Mouse (Mus musculus): ENCODE measurements at regions not wholly inside any gene's neighbourhood (a gene's known extent, or its start where the extent isn't known, plus 50 kb on each side); places are given as distances from the start of the nearest gene placed in this dataset.
A peak's percentile ranks its signal among the peaks of the same experiment; 100 is the strongest.
"Not testable (repeated sequence)": the region's sequence is repeated elsewhere in the genome, so short reads cannot be mapped to it uniquely, and the experiment has no call there.

DNA sequence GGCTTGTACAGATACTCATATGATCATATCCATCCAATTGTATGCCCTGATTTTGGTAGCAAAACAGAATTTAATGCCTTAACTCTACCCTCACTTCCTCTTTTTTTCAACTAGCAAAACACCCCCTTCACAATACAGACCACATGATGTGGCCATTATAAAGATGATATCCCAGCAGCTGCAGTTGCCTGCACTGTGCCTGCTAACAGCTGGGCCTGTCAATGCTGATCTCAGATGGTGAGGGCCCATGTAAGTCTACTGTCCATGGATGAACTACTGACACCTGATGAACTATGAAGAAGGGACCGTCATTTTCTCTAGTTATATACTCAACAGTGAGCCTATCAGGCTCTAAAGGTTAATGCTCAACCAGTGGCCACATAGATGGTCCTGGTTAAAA, 191.8 kb upstream of the Fmr1 start:
- no peaks in the 10 kb centered on the region for H3K4me1 ChIP-seq
- H3K4me2 ChIP-seq = no peak overlapping the region
- H3K27ac ChIP-seq = no peak overlapping the region
- H3K4me3 ChIP-seq = no peak overlapping the region
- ATAC-seq = no peak
- H3K9ac ChIP-seq = no peak overlapping the region
- H3K36me3 ChIP-seq (ENCODE audit: poor library complexity, severe bottlenecking) = no peaks in the 10 kb centered on the region
- 94% methylated on average over 1 of the region's 1 CpGs for WGBS
- H3K9me3 ChIP-seq (replicated peaks) = no peaks in the 10 kb centered on the region
- H3K27me3 ChIP-seq = no peaks in the 10 kb centered on the region

DNA sequence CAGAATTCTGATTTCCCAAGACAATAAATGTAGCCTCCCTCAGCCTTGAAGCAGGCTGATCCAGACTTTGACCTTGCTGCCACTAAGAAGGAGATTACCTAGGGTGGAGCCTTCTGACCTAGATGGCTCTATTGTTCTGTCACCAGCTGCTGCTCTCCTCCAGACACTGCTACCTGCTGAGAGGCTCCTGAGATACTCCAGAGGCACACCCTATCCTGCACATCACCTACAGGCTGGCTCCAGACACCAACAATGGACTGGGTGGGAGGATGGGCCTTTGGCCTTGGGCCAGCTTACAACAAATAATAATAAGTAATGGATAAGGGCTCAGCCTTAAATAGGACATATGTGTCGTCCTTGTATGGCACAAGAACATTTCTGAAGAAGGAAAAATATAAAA, 186.3 kb upstream of the Fmr1 start:
- not testable (repeated sequence) for ATAC-seq; H3K9ac ChIP-seq; H3K4me1 ChIP-seq; H3K4me2 ChIP-seq; H3K4me3 ChIP-seq; H3K9me3 ChIP-seq (replicated peaks); H3K27me3 ChIP-seq; H3K27ac ChIP-seq; H3K36me3 ChIP-seq (ENCODE audit: poor library complexity, severe bottlenecking)
- WGBS = 60% methylated on average over 1 of the region's 1 CpGs

DNA sequence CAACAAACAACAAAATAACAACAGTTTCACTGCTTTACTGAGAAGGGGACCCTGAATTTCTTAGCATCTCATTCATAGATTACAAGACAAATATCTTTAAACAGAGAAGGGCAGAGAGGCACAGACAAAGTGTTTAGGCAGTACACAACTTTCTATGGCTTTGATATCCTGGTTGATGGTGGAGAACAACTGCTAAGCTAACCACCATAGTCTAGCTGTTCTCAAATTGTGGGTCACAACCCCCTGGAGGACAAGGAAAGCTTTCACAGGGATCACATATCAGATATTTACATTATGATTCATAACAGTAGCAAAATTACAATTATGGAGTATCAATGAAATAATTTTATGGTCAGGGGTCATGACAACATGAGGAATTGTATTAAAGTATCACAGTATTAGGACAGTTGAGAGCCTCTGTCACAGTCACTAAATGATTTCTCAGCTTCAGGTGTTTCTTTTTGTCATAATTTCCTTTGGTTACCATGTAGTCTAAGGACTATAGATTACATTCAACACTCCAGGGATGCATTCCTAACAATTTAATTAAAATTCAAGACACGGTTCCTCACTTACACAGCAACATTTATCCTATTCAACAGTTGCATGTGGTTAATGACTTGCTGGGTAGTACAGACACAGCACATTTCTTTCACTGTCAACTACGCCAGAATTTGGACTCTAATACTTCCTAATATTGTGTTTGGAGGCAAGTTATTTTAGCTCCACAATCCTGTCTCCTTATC, 183.8 kb upstream of the Fmr1 start:
- peak; percentile 48; the same call in 1 of the 2 replicates for ATAC-seq
- Histone ChIP-seq H3K36me3 (ENCODE audit: poor library complexity, severe bottlenecking) (no peaks in the 10 kb centered on the region), H3K4me3 (no peak overlapping the region), H3K27ac (no peak overlapping the region), H3K9ac (no peak overlapping the region), H3K9me3 (replicated peaks) (no peaks in the 10 kb centered on the region), H3K4me1 (no peaks in the 10 kb centered on the region), H3K4me2 (no peak overlapping the region), H3K27me3 (no peaks in the 10 kb centered on the region)
- 51% methylated on average over 2 of the region's 2 CpGs for WGBS

DNA sequence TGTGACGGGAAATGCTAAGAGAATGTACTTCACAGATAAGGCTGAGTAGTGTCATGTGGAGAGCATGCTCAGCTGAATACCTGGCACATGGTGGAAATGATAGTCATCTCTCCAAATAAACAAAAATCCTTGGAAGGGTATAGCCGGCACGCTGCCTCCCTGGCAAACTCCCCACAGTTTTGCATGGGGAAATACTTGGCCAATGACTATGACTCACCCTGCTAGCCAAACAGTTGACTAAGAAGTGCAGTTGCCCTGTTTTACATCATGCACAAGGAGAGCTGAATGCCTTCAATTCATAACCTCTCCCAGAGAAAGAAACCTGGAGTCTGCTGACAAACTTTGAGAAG, 183.2 kb upstream of the Fmr1 start:
- H3K4me2 ChIP-seq = no peak overlapping the region
- no peaks in the 10 kb centered on the region for H3K36me3 ChIP-seq (ENCODE audit: poor library complexity, severe bottlenecking)
- H3K27ac ChIP-seq = no peak overlapping the region
- WGBS = 68% methylated on average over 3 of the region's 3 CpGs
- no peaks in the 10 kb centered on the region for H3K27me3 ChIP-seq
- H3K4me3 ChIP-seq = no peak overlapping the region
- H3K9ac ChIP-seq = no peak overlapping the region
- peak; percentile 55; the same call in 1 of the 2 replicates for ATAC-seq
- H3K9me3 ChIP-seq (replicated peaks) = no peaks in the 10 kb centered on the region
- no peaks in the 10 kb centered on the region for H3K4me1 ChIP-seq

DNA sequence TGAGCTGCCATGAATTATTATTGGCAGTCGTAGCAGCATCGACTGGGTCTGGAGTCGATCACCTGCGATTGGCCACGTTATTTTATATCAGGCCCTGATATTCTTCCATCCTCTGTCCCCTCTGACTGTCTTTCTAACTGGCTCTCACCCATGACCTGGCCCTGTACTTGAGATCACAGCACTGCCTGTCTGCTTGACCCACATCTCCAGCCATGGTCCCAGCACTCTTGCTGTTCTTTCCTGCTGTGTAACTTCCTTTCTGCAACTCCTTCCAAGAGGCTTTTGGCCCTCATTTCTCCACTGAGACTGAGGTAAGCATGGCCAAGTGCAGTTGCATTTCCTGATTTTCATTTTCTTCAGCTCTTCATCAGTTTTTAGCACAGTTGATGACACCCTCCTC, 182.6 kb upstream of the Fmr1 start:
- H3K36me3 ChIP-seq (ENCODE audit: poor library complexity, severe bottlenecking) = no peaks in the 10 kb centered on the region
- no peaks in the 10 kb centered on the region for H3K27me3 ChIP-seq
- H3K4me3 ChIP-seq = no peak overlapping the region
- H3K27ac ChIP-seq = no peak overlapping the region
- 87% methylated on average over 5 of the region's 5 CpGs for WGBS
- no peak for ATAC-seq
- H3K4me1 ChIP-seq = no peaks in the 10 kb centered on the region
- no peak overlapping the region for H3K4me2 ChIP-seq
- H3K9ac ChIP-seq = no peak overlapping the region
- H3K9me3 ChIP-seq (replicated peaks) = no peaks in the 10 kb centered on the region

DNA sequence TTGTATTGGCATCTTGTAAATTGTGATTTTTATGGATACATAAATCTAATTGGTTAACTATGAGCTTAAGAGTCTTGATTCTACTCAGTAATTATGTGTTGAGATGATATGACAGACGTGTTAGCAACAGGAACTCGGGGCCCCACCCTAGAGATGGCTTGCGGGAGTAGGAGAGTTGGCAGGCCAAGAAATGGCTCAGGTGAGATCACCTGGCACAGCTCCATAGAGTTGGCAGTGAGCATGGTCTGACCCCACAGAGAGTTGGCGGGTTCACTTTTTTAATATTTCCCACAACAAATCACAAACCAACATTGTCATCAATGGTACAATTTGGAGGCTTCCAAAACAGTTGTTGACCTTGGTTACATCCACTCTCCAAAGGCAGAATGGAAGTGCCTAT, 180.5 kb upstream of the Fmr1 start:
- 89% methylated on average over 4 of the region's 4 CpGs for WGBS
- H3K4me1 ChIP-seq = no peaks in the 10 kb centered on the region
- no peaks in the 10 kb centered on the region for H3K36me3 ChIP-seq (ENCODE audit: poor library complexity, severe bottlenecking)
- no peak overlapping the region for H3K4me3 ChIP-seq
- H3K9ac ChIP-seq = no peak overlapping the region
- ATAC-seq = no peak
- H3K27ac ChIP-seq = no peak overlapping the region
- no peak overlapping the region for H3K4me2 ChIP-seq
- no peaks in the 10 kb centered on the region for H3K27me3 ChIP-seq
- no peaks in the 10 kb centered on the region for H3K9me3 ChIP-seq (replicated peaks)

DNA sequence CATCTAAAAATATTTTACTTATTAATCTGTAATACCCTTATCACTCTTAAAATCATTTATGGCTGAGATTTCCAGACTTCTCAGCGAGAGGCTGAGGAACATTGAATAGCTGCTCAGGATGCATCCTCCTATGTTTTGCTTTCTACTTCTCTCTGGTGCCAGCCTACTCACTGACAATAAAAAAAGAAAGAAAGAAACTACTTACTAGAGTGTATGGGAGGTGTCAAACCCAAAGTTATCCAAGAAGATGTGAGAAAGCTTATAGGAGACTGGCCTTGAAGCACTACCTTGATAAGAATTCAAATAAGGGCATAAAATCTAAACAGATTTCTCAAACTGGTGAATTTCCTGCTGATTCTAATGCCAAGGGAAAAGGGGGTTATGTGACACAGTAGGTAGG, 175.4 kb upstream of the Fmr1 start:
- no peak for ATAC-seq
- H3K9me3 ChIP-seq (replicated peaks) = no peaks in the 10 kb centered on the region
- no peaks in the 10 kb centered on the region for H3K4me1 ChIP-seq
- no peaks in the 10 kb centered on the region for H3K36me3 ChIP-seq (ENCODE audit: poor library complexity, severe bottlenecking)
- 86% methylated on average over 1 of the region's 1 CpGs for WGBS
- H3K27ac ChIP-seq = no peak overlapping the region
- H3K4me3 ChIP-seq = no peak overlapping the region
- no peaks in the 10 kb centered on the region for H3K27me3 ChIP-seq
- H3K9ac ChIP-seq = no peak overlapping the region
- no peak overlapping the region for H3K4me2 ChIP-seq

DNA sequence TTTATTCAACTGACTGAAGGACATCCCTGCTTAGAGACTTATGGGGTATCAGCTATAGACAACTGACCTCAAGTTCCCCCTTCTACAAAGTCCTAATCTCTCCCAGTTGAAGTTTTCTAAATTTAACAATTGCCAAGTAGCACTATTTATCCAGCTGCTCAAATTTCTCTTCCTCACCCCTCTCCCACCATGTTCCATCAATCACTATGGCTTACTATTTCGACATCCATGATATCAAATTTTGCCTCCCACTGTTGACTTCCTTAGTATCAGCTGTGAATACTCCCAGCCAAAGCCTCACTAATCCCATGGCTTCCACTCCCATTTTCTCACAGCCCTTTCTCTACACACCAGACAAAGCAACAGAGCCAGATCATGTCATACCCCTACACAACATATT, 170.7 kb upstream of the Fmr1 start:
- no peak overlapping the region for H3K4me3 ChIP-seq
- no peak overlapping the region for H3K27ac ChIP-seq
- ATAC-seq = no peak
- no peaks in the 10 kb centered on the region for H3K9me3 ChIP-seq (replicated peaks)
- no peaks in the 10 kb centered on the region for H3K36me3 ChIP-seq (ENCODE audit: poor library complexity, severe bottlenecking)
- WGBS = 58% methylated on average over 1 of the region's 1 CpGs
- no peak overlapping the region for H3K4me2 ChIP-seq
- H3K27me3 ChIP-seq = no peaks in the 10 kb centered on the region
- no peaks in the 10 kb centered on the region for H3K4me1 ChIP-seq
- no peak overlapping the region for H3K9ac ChIP-seq

DNA sequence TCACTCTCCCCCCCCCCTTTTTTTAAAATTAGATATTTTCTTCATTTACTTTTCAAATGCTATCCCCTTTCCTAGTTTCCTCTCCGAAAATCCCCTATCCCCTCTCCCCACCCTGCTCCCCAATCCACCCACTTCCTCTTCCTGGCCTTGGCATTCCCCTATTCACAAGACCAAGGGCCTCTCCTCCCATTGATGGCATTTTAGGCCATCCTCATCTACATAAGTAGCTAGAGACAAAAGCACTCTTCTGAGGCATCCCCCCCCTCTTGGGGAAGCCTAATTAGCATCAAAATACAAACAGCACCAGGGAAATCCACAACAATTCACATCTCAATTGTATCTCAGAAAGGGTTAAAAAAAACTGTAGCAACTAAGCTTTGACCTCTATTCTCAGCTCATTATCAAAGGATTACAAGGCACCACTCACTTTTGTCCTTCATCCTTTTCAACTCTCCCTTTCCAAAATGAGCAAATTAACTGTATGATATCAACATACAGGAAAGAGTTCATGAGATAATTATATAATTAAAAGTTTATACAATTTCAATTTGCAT, 166.1 kb upstream of the Fmr1 start:
- no peaks in the 10 kb centered on the region for H3K27me3 ChIP-seq
- WGBS = 25% methylated on average over 1 of the region's 1 CpGs
- ATAC-seq = no peak; the same call in 1 of the 2 replicates

DNA sequence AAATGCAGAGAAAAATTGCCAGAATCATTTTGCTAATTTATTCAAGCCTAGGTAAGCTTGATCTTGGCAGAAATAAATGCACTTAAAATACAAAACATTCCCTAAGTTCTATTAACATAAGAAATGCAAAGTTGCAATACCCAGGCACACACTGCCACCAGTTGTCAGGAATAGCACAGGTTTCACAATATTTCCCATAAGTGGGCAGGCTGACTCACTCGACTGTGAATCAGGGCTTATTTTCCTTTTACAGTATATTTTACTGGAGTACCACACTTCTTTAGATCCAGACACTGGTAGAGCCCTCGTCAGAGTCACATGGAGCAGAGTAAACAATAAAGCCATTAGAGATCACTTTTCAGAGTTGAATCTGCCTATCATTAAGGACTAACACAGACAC, 131.8 kb upstream of the Fmr1 start:
- no peak overlapping the region for H3K4me2 ChIP-seq
- no peaks in the 10 kb centered on the region for H3K9me3 ChIP-seq (replicated peaks)
- no peak overlapping the region for H3K4me3 ChIP-seq
- H3K9ac ChIP-seq = no peak overlapping the region
- no peak for ATAC-seq
- H3K27ac ChIP-seq = no peak overlapping the region
- H3K36me3 ChIP-seq (ENCODE audit: poor library complexity, severe bottlenecking) = no peaks in the 10 kb centered on the region
- WGBS = 43% methylated on average over 2 of the region's 2 CpGs
- no peaks in the 10 kb centered on the region for H3K27me3 ChIP-seq
- H3K4me1 ChIP-seq = no peaks in the 10 kb centered on the region

More for the DNA sequence above, 166.1 kb upstream of the Fmr1 start:
- no peaks in the 10 kb centered on the region for H3K36me3 ChIP-seq (ENCODE audit: poor library complexity, severe bottlenecking)
- H3K9ac ChIP-seq = no peak overlapping the region
- no peak overlapping the region for H3K4me3 ChIP-seq
- no peak overlapping the region for H3K4me2 ChIP-seq
- H3K4me1 ChIP-seq = no peaks in the 10 kb centered on the region
- H3K27ac ChIP-seq = no peak overlapping the region
- H3K9me3 ChIP-seq (replicated peaks) = no peaks in the 10 kb centered on the region

DNA sequence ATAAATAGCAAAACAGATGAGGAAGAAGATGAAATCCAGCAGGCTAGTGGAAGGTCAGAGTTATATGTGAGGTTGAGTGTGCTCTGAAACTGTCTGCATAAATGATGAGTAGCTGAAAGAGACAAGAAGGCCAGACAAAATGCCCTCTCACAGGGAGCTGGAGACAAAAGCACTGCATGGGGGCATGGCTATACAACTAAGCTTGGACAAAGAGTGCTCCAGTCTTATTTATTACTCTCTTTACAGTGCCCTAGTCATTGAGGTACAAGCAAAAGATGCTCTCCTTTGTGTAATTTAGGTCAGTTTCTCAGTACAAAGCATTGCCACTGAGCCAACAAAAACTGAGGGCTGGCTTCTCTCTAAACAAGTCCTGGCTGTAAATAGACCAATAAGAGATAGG, 124.3 kb upstream of the Fmr1 start:
- Histone ChIP-seq H3K27ac (no peak overlapping the region), H3K9me3 (replicated peaks) (no peaks in the 10 kb centered on the region), H3K4me3 (no peak overlapping the region), H3K27me3 (no peaks in the 10 kb centered on the region), H3K4me2 (no peak overlapping the region), H3K4me1 (no peaks in the 10 kb centered on the region), H3K36me3 (ENCODE audit: poor library complexity, severe bottlenecking) (no peaks in the 10 kb centered on the region), H3K9ac (no peak overlapping the region)
- no peak for ATAC-seq

DNA sequence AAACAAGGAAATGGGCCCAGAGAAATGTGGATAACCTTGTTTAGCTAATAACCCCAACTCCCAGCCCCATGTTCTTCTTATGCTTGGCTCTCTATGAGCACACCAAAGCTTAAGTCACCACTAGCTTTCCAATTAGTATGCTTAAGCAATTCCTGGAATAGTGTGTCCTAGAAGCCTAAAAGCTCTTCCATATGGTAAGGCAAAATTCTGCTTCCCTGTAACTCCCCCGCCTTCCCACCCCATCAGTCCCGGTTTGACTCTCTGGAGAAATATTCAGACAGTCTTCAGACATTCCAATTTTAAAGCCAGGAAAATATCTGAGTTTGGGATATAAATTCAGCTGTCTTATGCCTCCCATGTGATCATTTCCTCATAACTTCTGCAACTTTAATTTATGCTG, 120.6 kb upstream of the Fmr1 start:
- Histone ChIP-seq H3K27me3 (no peaks in the 10 kb centered on the region), H3K9ac (no peak overlapping the region), H3K4me2 (no peak overlapping the region), H3K9me3 (replicated peaks) (no peaks in the 10 kb centered on the region), H3K4me3 (no peak overlapping the region), H3K27ac (no peak overlapping the region), H3K36me3 (ENCODE audit: poor library complexity, severe bottlenecking) (no peaks in the 10 kb centered on the region), H3K4me1 (no peaks in the 10 kb centered on the region)
- 89% methylated on average over 2 of the region's 2 CpGs for WGBS
- ATAC-seq = no peak

DNA sequence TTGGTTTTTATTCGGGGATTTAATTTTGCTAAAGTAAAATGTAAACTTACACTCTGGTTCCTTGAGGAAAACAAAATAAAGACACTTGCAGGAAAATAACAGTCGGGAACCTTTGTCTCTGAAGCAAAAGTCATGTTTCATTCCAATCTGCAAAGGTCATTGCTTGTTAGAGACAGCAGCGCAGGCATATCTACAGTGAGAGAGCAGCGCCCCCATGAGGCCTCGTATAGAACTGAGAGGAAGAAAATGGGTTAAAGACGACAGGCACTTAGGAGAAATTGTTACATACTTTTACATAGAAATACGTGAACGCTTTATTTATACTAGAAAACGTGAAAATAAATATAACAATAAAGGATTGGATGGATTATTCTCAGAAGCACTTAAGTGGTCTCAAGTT, 93.1 kb upstream of the Fmr1 start:
- Histone ChIP-seq H3K4me1 (no peaks in the 10 kb centered on the region), H3K27me3 (no peaks in the 10 kb centered on the region), H3K9ac (no peak overlapping the region), H3K4me3 (no peak overlapping the region), H3K4me2 (no peak overlapping the region), H3K9me3 (replicated peaks) (no peaks in the 10 kb centered on the region), H3K36me3 (ENCODE audit: poor library complexity, severe bottlenecking) (no peaks in the 10 kb centered on the region), H3K27ac (no peak overlapping the region)
- no peak for ATAC-seq
- 20% methylated on average over 9 of the region's 9 CpGs for WGBS

Data from forebrain, embryonic 13.5 days (tissue).